Mouse (Mus musculus) layer of hippocampus, postnatal 10 days (tissue): ENCODE data around the gene Repin1. TPM values are rescaled to one million over a fixed set of nuclear protein-coding genes. Genes with fewer than 3 reads are reported as not detected.
A peak's percentile ranks its signal among the peaks of the same experiment; 100 is the strongest.
"Not testable (repeated sequence)": the region's sequence is repeated elsewhere in the genome, so short reads cannot be mapped to it uniquely, and the experiment has no call there.

Source experiments
- DNase-seq, 2 experiments: peaks; one replicate each; pipeline ENCODE4 v3.0.0; 2021; ENCODE audit warnings: low spot score in 2 of 2
- total RNA-seq, 2 experiments: library from RNA; stranded (reverse); gene quantifications; 2 replicates each; pipeline ENCODE4 v1.2.3; 2021

Repin1 gene
- total RNA-seq, 2 experiments from 2014 or later = 29.2 to 30.1 TPM

- DNase-seq = not testable (repeated sequence)
These were observed 28.6 kb downstream of the Repin1 start for GRCm38 (mm10) chr6:48622186-48622843.

GRCm38 (mm10) chr6:48623460-48623859 is 29.8 kb downstream of the Repin1 start:
- no peak for DNase-seq

DNA sequence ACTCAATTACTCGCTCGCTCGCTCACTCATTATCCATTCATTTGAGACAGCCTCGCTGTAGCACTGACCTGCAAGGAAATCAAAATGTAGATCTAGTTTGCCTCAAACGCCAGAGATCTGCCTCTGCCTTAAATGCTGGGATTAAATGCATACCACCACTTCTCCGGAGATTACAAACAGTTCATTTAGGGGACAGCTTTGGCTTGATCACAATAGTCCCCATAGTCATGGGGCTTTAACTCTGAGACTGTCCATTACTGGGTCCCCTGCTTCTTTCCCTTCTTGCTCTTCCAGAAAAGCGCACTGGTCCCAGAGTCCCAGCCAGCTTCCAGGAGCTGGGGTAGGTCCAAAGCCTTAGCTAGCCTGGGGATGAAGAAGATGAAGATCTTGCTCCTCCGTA is 32.8 kb downstream of the Repin1 start, which contains the start of gene AI854703:
AI854703 (plus strand) TSS at position 301 of the 400 bp plus-strand sequence.
- DNase-seq = no peak

DNA sequence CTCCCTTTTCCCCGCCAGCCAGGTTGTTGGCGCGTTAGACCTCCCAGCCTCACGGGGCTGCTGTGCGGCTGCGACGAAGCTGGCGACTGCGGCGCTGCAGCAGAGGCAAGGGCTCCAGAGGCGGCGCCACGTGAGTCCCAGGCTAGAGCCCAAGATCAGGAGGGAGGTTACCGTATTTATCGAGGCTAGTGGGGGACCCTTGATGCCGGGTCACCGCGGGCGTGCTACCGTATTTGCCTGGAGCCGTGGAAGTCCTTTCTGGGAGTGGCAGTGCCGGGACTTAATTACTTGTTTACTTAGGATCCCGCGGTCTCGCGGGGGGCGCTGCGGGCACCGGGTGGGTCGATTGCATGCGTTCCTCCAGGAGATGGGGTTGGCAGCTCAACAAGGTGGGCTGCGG is 33.3 kb downstream of the Repin1 start:
- peak; percentile 52 to 63 for DNase-seq

GRCm38 (mm10) chr6:48627511-48627924 is 33.8 kb downstream of the Repin1 start:
- no peak for DNase-seq

GRCm38 (mm10) chr6:48628377-48628776 is 34.7 kb downstream of the Repin1 start:
- no peak for DNase-seq

- peak; percentile 44 to 63 for DNase-seq
These were observed 35.4 kb downstream of the Repin1 start for GRCm38 (mm10) chr6:48628808-48629660.

GRCm38 (mm10) chr6:48629661-48630034 is 36.0 kb downstream of the Repin1 start:
- no peak for DNase-seq

DNA sequence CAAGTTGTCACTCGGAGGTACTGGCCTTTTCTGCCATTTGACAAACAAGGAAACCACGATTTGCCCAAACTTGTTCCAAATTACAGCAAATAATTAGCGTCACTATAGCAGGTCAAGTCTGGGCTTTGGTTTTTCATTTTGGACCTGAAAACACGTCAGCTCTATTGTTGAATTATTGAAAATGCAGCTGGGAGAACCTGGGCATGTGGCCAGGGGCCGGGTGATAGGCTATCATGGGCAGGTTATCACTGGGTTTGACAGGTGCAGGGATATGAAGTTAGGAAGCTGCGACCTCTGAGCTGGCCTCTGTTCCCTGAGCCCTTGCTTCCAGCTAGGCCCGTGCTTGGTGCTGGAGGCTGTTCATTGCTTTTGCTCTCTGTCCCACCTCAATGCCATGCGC is 37.1 kb downstream of the Repin1 start:
- no peak for DNase-seq

GRCm38 (mm10) chr6:48635105-48635504 is 41.4 kb downstream of the Repin1 start:
- DNase-seq = no peak

- DNase-seq = no peak
These were observed 42.8 kb downstream of the Repin1 start for GRCm38 (mm10) chr6:48636515-48636914.

GRCm38 (mm10) chr6:48637811-48638500 is 44.3 kb downstream of the Repin1 start:
- no peak for DNase-seq

DNA sequence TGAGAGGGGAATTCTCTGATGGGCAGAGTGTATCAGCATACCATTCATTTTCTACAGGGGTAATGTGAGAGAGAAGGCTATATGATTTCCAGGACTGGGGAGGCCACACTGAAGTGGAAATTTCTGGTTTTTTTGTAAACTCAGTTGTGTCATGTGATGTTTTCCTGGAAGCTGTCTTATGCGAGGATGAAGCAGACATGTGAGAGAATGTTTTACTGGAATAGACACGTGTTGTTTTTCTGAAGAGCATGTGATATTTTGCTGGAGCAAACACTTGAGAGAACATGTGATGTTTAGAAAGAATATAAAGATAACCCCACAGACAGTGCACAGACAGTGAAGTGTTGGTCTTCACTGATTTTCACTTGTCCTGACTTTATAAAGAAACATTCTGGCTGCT is 44.9 kb downstream of the Repin1 start:
- no peak for DNase-seq

DNA sequence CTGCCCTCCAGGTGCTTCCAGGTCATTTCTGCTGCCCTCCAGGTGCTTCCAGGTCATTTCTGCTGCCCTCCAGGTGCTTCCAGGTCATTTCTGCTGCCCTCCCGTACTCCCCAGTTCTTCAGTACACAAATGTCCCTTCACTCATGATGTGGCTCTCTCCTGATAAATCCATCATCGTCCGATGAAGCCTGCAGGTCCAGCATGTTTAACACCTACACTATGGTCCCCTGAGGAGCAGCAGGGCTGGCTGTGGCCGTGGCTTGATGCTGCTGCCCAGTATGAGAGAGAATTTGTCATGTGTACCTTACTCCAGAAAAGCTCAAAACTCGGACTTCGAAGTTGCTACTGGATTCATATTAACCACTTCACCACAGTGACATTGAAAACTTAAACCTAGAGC is 47.7 kb downstream of the Repin1 start:
- DNase-seq = no peak

- DNase-seq = peak in 1 of 2 experiments; percentile 43
These were observed 49.1 kb downstream of the Repin1 start for GRCm38 (mm10) chr6:48642764-48643292.

DNA sequence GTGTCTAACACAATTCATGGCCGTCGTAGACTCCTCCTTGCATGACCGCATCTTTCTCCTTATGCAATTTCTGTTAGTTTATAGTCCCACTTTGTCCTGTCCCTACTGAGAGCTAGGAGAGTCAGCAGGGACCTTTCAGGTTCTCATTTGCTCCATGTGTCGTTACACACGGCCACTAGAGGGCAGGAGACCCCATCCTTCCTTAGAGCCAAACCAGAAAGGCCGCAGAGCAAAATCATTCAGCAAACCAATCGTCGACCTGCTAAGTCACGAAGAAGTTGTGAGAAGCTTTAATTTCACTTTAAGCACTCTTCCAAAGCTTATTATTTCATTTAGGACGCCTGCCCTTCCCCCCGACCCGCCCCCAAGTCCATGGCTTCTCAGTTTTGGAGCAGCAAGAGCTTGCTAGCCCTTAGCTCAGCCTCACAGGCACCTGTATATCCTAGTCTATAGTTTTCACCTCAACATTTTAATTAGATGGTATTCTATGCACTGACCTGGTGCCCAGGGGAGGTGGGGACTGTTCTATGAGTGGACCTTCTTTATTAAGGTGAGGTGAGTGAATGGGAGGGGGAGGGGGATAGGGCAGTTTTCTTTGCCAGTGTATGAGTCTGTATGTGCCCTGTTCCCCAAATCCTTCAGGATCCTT is 52.1 kb downstream of the Repin1 start:
- DNase-seq = peak; percentile 73 to 79

DNA sequence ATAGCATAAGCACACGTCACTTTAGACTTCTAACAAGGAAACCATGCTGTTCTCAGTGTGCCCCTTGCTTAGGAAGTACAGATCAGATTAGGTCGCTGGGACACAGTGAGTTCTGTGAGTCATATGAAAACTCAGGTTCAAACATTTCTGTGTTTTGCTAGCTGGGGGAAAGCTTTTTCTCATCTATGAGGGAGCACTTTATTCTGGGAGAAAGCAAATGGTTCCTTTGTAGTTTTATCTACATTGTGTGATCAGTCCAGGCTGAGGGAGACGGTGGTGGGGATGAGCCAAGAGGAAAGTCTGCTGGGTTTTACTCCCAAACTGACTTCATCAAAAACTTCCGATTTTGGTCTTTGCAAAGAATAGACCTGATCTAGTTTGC is 52.6 kb downstream of the Repin1 start:
- no peak for DNase-seq

DNA sequence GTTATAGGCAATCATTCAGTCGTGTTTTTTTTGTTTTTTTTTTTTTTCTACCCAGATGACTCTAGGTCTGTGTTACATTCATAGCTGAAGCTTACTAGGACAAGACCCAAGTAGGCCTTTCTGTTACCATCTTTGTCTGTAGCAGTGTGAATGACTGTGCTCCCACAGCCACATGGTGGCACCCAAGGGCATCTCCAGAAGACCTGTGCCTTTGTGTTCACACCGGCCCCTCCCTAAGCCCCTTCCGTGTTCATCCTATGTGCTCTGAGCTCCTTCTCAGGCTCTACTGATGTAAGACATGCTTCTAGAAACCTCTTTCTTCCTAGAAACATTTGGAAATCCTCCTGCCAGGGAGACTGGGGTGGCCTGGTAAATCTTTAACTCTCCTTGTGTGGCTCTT is 53.3 kb downstream of the Repin1 start, which contains the start of gene Gimap8:
Gimap8 (plus strand) TSS at position 240 of the 400 bp plus-strand sequence.
- peak in 1 of 2 experiments; percentile 45 for DNase-seq

GRCm38 (mm10) chr6:48647611-48648010 is 53.9 kb downstream of the Repin1 start:
- no peak for DNase-seq
